Mouse (Mus musculus) limb, embryonic 14.5 days (tissue): Measurements from ENCODE around the gene Man1a2. TPM values are rescaled to one million over a fixed set of nuclear protein-coding genes. Genes with fewer than 3 reads are reported as not detected.

Experiments used
- ATAC-seq: fragments of 200-750 bp; cut with Nextera tagmentation; 2 replicates; pipeline ENCODE4 v1.8.0; 2017; ENCODE audit warnings: low read depth, moderate number of reproducible peaks, moderate TSS enrichment; ENCODE audit not compliant: low FRiP score
- DNase-seq: peaks from one replicate; pipeline ENCODE4 v3.0.0-alpha.2; 2015; ENCODE audit warnings: low spot score
- H3K27ac ChIP-seq: fragments of 300-500 bp; sonication (generic); replicated peaks from 2 replicates; pipeline ENCODE4 v1.5.1; 2014; ENCODE audit warnings: low read depth, mild to moderate bottlenecking, low read length, moderate library complexity, mixed read lengths
- H3K27me3 ChIP-seq: fragments of 300-500 bp; sonication (generic); 2 replicates; pipeline ENCODE4 v1.6.1; 2014; ENCODE audit warnings: low read length, mixed read lengths; ENCODE audit not compliant: control insufficient read depth, insufficient read depth
- H3K36me3 ChIP-seq: fragments of 300-500 bp; sonication (generic); 2 replicates; pipeline ENCODE4 v1.6.1; 2014; ENCODE audit warnings: mild to moderate bottlenecking, low read length, moderate library complexity, mixed read lengths; ENCODE audit not compliant: control insufficient read depth, insufficient read depth
- H3K4me1 ChIP-seq: fragments of 300-500 bp; sonication (generic); 2 replicates; pipeline ENCODE4 v1.6.1; 2014; ENCODE audit warnings: antibody characterized with exemption, low read length, mixed read lengths; ENCODE audit not compliant: control insufficient read depth, insufficient read depth
- H3K4me2 ChIP-seq: fragments of 300-500 bp; sonication (generic); replicated peaks from 2 replicates; pipeline ENCODE4 v1.6.1; 2014; ENCODE audit warnings: low read depth, mild to moderate bottlenecking, low read length, moderate library complexity; ENCODE audit not compliant: severe bottlenecking
- H3K4me3 ChIP-seq: fragments of 300-500 bp; sonication (generic); replicated peaks from 2 replicates; pipeline ENCODE4 v1.5.1; 2014; ENCODE audit warnings: low read length
- H3K9ac ChIP-seq: fragments of 300-500 bp; sonication (generic); 2 replicates; pipeline ENCODE4 v1.6.1; 2014; ENCODE audit warnings: mild to moderate bottlenecking, low read depth, low read length, moderate library complexity; ENCODE audit not compliant: severe bottlenecking
- H3K9me3 ChIP-seq: fragments of 300-500 bp; sonication (generic); 2 replicates; pipeline ENCODE4 v1.6.1; 2016; ENCODE audit warnings: low read length; ENCODE audit not compliant: control insufficient read depth
- POLR2A ChIP-seq: fragments of 200-500 bp; IDR thresholded peaks from 2 replicates; pipeline ENCODE4 v1.8.0; 2012; ENCODE audit warnings: inconsistent platforms, mild to moderate bottlenecking, moderate library complexity, borderline replicate concordance; ENCODE audit not compliant: insufficient read depth, insufficient read length; ENCODE audit errors: extremely low read depth
- WGBS: fragments of 180-500 bp; shearing (Covaris S2); extraction: QIAGEN DNeasy Blood & Tissue Kit; methylation state at CpG from one replicate; pipeline ENCODE4 v1.1.7; 2014; 5-methylcytosine and 5-hydroxymethylcytosine counted together
- polyA plus RNA-seq, 2 experiments: library from polyadenylated mRNA; depleted of rRNA in 1 of 2; stranded (reverse) in 1 of 2; unstranded in 1 of 2; fragments of >200 nt; fragmentation: Nextera tagmentation in 1 of 2; extraction: Ambion mirVana in 1 of 2; gene quantifications; 2 replicates each; pipeline versions ENCODE4 v1.2.1 to v1.2.3; 2012 to 2014

Gene Man1a2
- polyA plus RNA-seq, 2 experiments: 16.8 to 87.1 TPM

- H3K27me3 ChIP-seq: no peaks in the 10 kb centered on the region
- whole genome bisulfite sequencing: 22% methylated on average over 15 of the region's 15 CpGs
- ATAC-seq: no peak
- H3K9ac ChIP-seq: no peak overlapping the region
- H3K27ac ChIP-seq: no peak overlapping the region
- no peaks in the 10 kb centered on the region for H3K36me3 ChIP-seq
- no peak overlapping the region; the same call in 1 of the 2 replicates for H3K4me2 ChIP-seq
- DNase-seq: peak; percentile 76
- H3K4me1 ChIP-seq: peaks cover 11% of the 10 kb centered on the region; the same call in 1 of the 2 replicates
- no peak for TF ChIP-seq POLR2A
- H3K4me3 ChIP-seq: no peak overlapping the region
- H3K9me3 ChIP-seq: no peaks in the 10 kb centered on the region
Observed at GRCm38 (mm10) chr3:100702875-100703846, 17.9 kb upstream of the Man1a2 start.

- DNase-seq (no peak), ATAC-seq (no peak)
- no peak for TF ChIP-seq POLR2A
- H3K36me3 ChIP-seq: no peaks in the 10 kb centered on the region
- no peak overlapping the region for H3K27ac ChIP-seq
- WGBS: 77% methylated on average over 6 of the region's 6 CpGs
- H3K4me1 ChIP-seq: peaks cover 3% of the 10 kb centered on the region; the same call in 1 of the 2 replicates
- no peak overlapping the region for H3K4me2 ChIP-seq
- no peaks in the 10 kb centered on the region for H3K27me3 ChIP-seq
- H3K9ac ChIP-seq: no peak overlapping the region
- H3K9me3 ChIP-seq: no peaks in the 10 kb centered on the region
- no peak overlapping the region for H3K4me3 ChIP-seq
Observed at GRCm38 (mm10) chr3:100688747-100689146, 3.4 kb upstream of the Man1a2 start.

GRCm38 (mm10) chr3:100686756-100687155, 1.5 kb upstream of the Man1a2 start:
- 93% methylated on average over 8 of the region's 8 CpGs for WGBS
- H3K9me3 ChIP-seq: no peaks in the 10 kb centered on the region
- no peak for ATAC-seq
- H3K27me3 ChIP-seq: no peaks in the 10 kb centered on the region
- peaks cover 14% of the 10 kb centered on the region for H3K4me1 ChIP-seq
- peak overlapping the region; percentile 67; the same call in 1 of the 2 replicates for H3K4me2 ChIP-seq
- DNase-seq: no peak
- H3K36me3 ChIP-seq: no peaks in the 10 kb centered on the region
- no peak overlapping the region for H3K9ac ChIP-seq
- TF ChIP-seq POLR2A: no peak
- no peak overlapping the region for H3K4me3 ChIP-seq
- H3K27ac ChIP-seq: no peak overlapping the region

GRCm38 (mm10) chr3:100685763-100686370, 564 bp upstream of the Man1a2 start:
- Histone ChIP-seq H3K4me1 (peaks cover 21% of the 10 kb centered on the region), H3K4me3 (peak overlapping the region; percentile 86), H3K27ac (peak overlapping the region; percentile 98), H3K4me2 (peak overlapping the region; percentile 67), H3K36me3 (no peaks in the 10 kb centered on the region), H3K27me3 (no peaks in the 10 kb centered on the region), H3K9ac (peak overlapping the region; percentile 98), H3K9me3 (no peaks in the 10 kb centered on the region)
- peak; percentile 65 for DNase-seq
- peak; percentile 84 for ATAC-seq
- no peak for TF ChIP-seq POLR2A
- under 1% methylated on average over 21 of the region's 77 CpGs for WGBS

- Histone ChIP-seq H3K27ac (no peak overlapping the region), H3K9me3 (no peaks in the 10 kb centered on the region), H3K4me1 (peaks cover 21% of the 10 kb centered on the region), H3K36me3 (no peaks in the 10 kb centered on the region), H3K4me2 (peak overlapping the region; percentile 67), H3K27me3 (no peaks in the 10 kb centered on the region), H3K9ac (peak overlapping the region; percentile 98), H3K4me3 (peak overlapping the region; percentile 86)
- no peak for DNase-seq
- TF ChIP-seq POLR2A: no peak
- whole genome bisulfite sequencing: 3% methylated on average over 25 of the region's 25 CpGs
- ATAC-seq: no peak
Observed at GRCm38 (mm10) chr3:100684234-100684975, 898 bp downstream of the Man1a2 start.
